Mouse (Mus musculus): ENCODE measurements around the gene Tjp3.

GRCm38 (mm10) chr10:81326858-81327257 is 35.5 kb upstream of the Tjp3 start:
- no peak for TF ChIP-seq CTCF (conservative IDR thresholded peaks at IDR 0.05; ENCODE audit: insufficient read depth, insufficient read length, low read depth, low read length)
- no peak for TF ChIP-seq POLR2A (IDR thresholded peaks at IDR 0.05; ENCODE audit: low read depth, low read length)

Data from kidney, adult 2 months (tissue).